Mouse (Mus musculus) retina, postnatal 1 day (tissue): ENCODE measurements around the gene Slc7a11.

Experiments used
- DNase-seq: peaks from one replicate; pipeline ENCODE4 v3.0.0-alpha.2; 2012

The Slc7a11 gene

GRCm38 (mm10) chr3:49854277-49854676, 589.1 kb downstream of the Slc7a11 start:
- DNase-seq, result no peak

- no peak for DNase-seq
Measured at GRCm38 (mm10) chr3:49842971-49843370, 600.4 kb downstream of the Slc7a11 start.
